Mouse (Mus musculus) hindbrain, embryonic 12.5 days (tissue): ENCODE data around the gene AW549877. TPM values are rescaled to one million over a fixed set of nuclear protein-coding genes. Genes with fewer than 3 reads are reported as not detected.

Experiments used
- polyA plus RNA-seq: library from polyadenylated mRNA; unstranded; fragments of >200 nt; fragmentation: Nextera tagmentation; extraction: Ambion mirVana; gene quantifications from 2 replicates; pipeline ENCODE4 v1.2.1, GENCODE M21; 2016

The AW549877 gene
- polyA plus RNA-seq, 1 experiment from 2014 or later = 57.2 TPM

Other genes starting within 250 kb of the AW549877 start
- 9.0 and 9.8 TPM in 2 replicates for gene Fbxo4, start 16.2 kb downstream of the AW549877 start, polyA plus RNA-seq
- 200 and 208 TPM in 2 replicates for gene Oxct1, start 30.6 kb upstream of the AW549877 start, polyA plus RNA-seq